Mouse (Mus musculus): Measurements from ENCODE around the gene Bcam. TPM values are rescaled to one million over a fixed set of nuclear protein-coding genes. Genes with fewer than 3 reads are reported as not detected.
A peak's percentile ranks its signal among the peaks of the same experiment; 100 is the strongest.

The Bcam gene
- 20.6 and 22.1 TPM in 2 replicates for polyA plus RNA-seq (2014; fragmentation: Nextera tagmentation; extraction: Ambion mirVana)

DNA sequence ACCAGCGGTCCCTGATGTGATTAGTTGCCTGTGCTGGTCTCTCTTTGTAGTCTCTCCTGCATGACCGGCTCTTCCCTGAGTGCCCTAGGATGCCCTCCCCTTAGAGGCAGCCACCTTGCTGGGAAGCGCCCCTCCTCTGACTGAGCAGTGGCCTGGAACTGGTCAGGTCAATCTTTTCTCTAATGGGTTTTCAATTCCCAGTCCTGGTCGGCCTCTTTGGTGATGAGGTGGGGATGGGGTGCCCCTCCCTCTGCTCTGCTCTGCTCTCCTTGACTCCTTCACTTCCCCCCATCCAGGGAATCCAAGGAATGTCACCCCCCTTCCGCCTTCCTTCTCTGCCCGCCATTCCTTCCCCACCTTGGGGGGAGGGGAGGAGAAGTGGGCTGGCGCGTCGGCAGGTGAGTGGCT is at the start of gene Bcam:
TSS of gene Bcam (minus strand) at position 33 of the 408 bp plus-strand sequence.
- peaks cover 6% of the 10 kb centered on the region for H3K4me1 ChIP-seq (replicated peaks; ENCODE audit: control insufficient read depth, insufficient read depth, low read length)
- 0 out of 2 replicates have a peak within 1 kb of the TSS, but pooled peaks have one; percentile 30 for H3K27ac ChIP-seq (ENCODE audit: low read depth, low read length)
- WGBS = 4% methylated on average over 8 of the region's 9 CpGs
- peak within 1 kb of the TSS; percentile 32 for H3K4me3 ChIP-seq (ENCODE audit: low read depth, low read length)
- no peaks in the 10 kb centered on the region for H3K9me3 ChIP-seq (ENCODE audit: control insufficient read depth, low read length)
- peak within 1 kb of the TSS; percentile 72 for H3K4me2 ChIP-seq (replicated peaks; ENCODE audit: low read depth, low read length)
- peak within 1 kb of the TSS; percentile 57 for H3K9ac ChIP-seq (ENCODE audit: low read depth, low read length)
- DNase-seq (ENCODE audit: low spot score) (peak; percentile 53), ATAC-seq (ENCODE audit: low FRiP score) (peak; percentile 57)
- H3K36me3 ChIP-seq (ENCODE audit: control insufficient read depth, insufficient read depth, low read length) = no peaks in the 10 kb centered on the region
- peaks cover 18% of the 10 kb centered on the region for H3K27me3 ChIP-seq (ENCODE audit: control insufficient read depth, insufficient read depth, low read length)

DNA sequence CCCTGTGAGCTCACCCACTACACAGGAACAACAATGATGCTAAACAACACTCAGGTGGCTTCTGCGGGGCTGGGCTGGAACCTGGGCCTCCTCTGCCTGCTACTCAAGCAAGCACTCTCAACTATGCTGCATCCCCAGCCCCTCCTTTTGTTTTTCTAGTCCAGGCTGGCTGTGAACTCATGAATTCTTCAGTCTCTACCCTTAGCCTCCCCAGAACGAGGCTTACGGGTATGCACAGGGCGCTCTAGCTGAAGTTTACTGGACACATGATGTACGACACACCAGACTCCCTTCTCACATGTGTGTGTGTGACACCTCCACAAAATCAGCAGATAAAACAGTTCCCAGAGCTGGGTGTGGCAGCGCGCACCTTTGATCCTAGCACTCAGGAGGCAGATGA is 48.1 kb upstream of the Bcam start:
- H3K4me1 ChIP-seq (replicated peaks; ENCODE audit: control insufficient read depth, insufficient read depth, low read length) = peaks cover 7% of the 10 kb centered on the region; the same call in 1 of the 2 replicates
- no peak overlapping the region for H3K4me3 ChIP-seq (ENCODE audit: low read depth, low read length)
- WGBS = 82% methylated on average over 7 of the region's 7 CpGs
- ATAC-seq (ENCODE audit: low FRiP score) (no peak), DNase-seq (ENCODE audit: low spot score) (no peak)
- H3K27ac ChIP-seq (ENCODE audit: low read depth, low read length) = no peak overlapping the region
- no peak overlapping the region for H3K4me2 ChIP-seq (replicated peaks; ENCODE audit: low read depth, low read length)
- no peaks in the 10 kb centered on the region for H3K9me3 ChIP-seq (ENCODE audit: control insufficient read depth, low read length)
- peaks cover 34% of the 10 kb centered on the region for H3K27me3 ChIP-seq (ENCODE audit: control insufficient read depth, insufficient read depth, low read length)
- no peak overlapping the region for H3K9ac ChIP-seq (ENCODE audit: low read depth, low read length)
- no peaks in the 10 kb centered on the region for H3K36me3 ChIP-seq (ENCODE audit: control insufficient read depth, insufficient read depth, low read length)

DNA sequence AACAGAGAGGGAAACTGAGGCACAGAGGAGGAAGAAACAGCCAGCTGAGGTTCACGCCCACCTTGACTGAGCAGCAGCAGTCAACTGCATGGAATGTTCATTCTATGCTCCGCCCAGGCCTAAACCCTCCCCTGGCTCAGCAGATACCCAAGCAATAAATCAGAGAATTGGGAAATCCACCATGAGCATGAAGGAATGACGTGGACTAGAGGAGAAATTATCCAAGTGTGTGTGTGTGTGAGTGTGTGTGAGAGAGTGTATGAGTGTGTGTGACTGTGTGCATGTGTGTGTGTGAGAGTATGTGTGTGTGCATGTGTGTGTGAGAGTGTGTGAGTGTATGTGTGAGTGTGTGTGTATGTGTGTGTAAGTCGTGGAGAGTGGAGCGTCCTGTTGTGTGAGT is 47.6 kb upstream of the Bcam start:
- Histone ChIP-seq H3K27me3 (ENCODE audit: control insufficient read depth, insufficient read depth, low read length) (peaks cover 29% of the 10 kb centered on the region), H3K36me3 (ENCODE audit: control insufficient read depth, insufficient read depth, low read length) (no peaks in the 10 kb centered on the region), H3K9ac (ENCODE audit: low read depth, low read length) (no peak overlapping the region), H3K4me3 (ENCODE audit: low read depth, low read length) (no peak overlapping the region), H3K9me3 (ENCODE audit: control insufficient read depth, low read length) (no peaks in the 10 kb centered on the region), H3K4me1 (replicated peaks; ENCODE audit: control insufficient read depth, insufficient read depth, low read length) (peaks cover 7% of the 10 kb centered on the region; the same call in 1 of the 2 replicates), H3K27ac (ENCODE audit: low read depth, low read length) (no peak overlapping the region), H3K4me2 (replicated peaks; ENCODE audit: low read depth, low read length) (no peak overlapping the region)
- DNase-seq (ENCODE audit: low spot score) (no peak), ATAC-seq (ENCODE audit: low FRiP score) (no peak)
- WGBS = 89% methylated on average over 5 of the region's 5 CpGs

DNA sequence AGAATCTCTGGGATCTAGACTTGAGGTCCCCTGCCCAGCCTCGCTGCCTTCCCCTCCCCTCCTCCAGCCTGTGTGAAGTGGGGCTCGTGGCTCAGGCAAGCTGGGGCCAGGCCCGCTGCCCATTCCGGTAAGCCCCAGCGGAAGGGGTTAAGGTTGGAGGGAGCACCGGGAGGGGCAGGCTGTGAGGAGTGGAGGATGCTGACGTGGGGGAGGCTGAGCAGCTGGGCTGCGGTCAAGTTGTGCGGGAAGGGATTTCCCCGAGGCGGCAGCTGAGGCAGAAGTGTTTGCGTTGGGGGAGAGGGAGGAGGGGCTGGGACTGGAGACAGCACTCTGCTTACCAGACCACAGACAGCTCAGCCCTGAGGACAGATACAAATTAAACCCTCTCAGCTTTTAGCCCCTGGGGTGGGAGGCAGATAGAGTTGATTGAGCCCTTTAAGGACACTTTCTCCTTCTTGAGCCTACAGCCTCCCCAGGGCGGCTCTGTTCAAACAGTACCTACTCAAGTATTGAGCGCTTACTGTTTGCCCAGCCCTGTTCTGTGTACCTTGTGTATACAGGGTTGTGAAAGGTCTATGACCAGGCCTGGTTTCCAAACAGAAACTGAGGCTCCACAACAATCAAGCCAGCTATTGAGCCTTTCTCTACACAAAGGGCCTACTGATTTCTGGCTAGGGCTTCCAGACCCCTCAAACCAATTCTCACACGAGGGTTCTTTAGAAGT is 46.7 kb upstream of the Bcam start:
- H3K4me3 ChIP-seq (ENCODE audit: low read depth, low read length) = no peak overlapping the region
- H3K4me1 ChIP-seq (replicated peaks; ENCODE audit: control insufficient read depth, insufficient read depth, low read length) = peaks cover 7% of the 10 kb centered on the region; the same call in 1 of the 2 replicates
- no peak overlapping the region for H3K9ac ChIP-seq (ENCODE audit: low read depth, low read length)
- no peak overlapping the region for H3K27ac ChIP-seq (ENCODE audit: low read depth, low read length)
- WGBS = 5% methylated on average over 15 of the region's 15 CpGs
- ATAC-seq (ENCODE audit: low FRiP score) = peak; percentile 74
- H3K27me3 ChIP-seq (ENCODE audit: control insufficient read depth, insufficient read depth, low read length) = peaks cover 24% of the 10 kb centered on the region
- peak overlapping the region; percentile 52 for H3K4me2 ChIP-seq (replicated peaks; ENCODE audit: low read depth, low read length)
- H3K36me3 ChIP-seq (ENCODE audit: control insufficient read depth, insufficient read depth, low read length) = no peaks in the 10 kb centered on the region
- DNase-seq (ENCODE audit: low spot score) = peak; percentile 66
- no peaks in the 10 kb centered on the region for H3K9me3 ChIP-seq (ENCODE audit: control insufficient read depth, low read length)

DNA sequence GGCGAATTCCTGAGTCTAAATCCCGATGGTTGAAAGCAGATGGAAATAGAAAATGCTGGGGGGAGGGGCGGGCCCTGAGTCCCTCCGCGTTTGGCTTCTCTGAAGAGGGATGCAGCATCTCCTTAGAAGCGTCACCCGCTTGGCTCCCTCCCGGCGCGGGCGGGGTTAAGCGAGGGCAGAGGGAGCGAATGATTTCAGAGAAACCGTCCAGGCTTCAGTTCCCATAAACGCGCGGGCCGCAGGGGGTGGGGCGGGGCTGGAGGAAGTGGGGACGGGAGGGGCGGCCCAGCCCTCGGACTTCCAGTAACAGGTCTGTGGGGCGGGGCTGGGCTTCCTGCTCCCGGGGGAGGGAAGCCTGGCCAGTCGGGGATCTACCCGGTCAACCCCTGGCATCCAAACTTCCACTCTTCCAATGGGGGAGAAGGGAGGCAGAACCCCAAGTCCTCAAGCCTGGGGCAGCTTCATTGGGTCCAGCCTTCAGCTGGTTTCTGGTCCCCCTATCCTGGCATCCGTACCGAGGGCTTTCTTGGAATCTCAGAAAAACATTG is 45.5 kb upstream of the Bcam start:
- Histone ChIP-seq H3K9ac (ENCODE audit: low read depth, low read length) (no peak overlapping the region), H3K36me3 (ENCODE audit: control insufficient read depth, insufficient read depth, low read length) (no peaks in the 10 kb centered on the region), H3K4me2 (replicated peaks; ENCODE audit: low read depth, low read length) (peak overlapping the region; percentile 52), H3K27me3 (ENCODE audit: control insufficient read depth, insufficient read depth, low read length) (peaks cover 19% of the 10 kb centered on the region), H3K9me3 (ENCODE audit: control insufficient read depth, low read length) (no peaks in the 10 kb centered on the region), H3K4me1 (replicated peaks; ENCODE audit: control insufficient read depth, insufficient read depth, low read length) (peaks cover 8% of the 10 kb centered on the region), H3K27ac (ENCODE audit: low read depth, low read length) (no peak overlapping the region), H3K4me3 (ENCODE audit: low read depth, low read length) (peak overlapping the region; percentile 35)
- WGBS = 2% methylated on average over 28 of the region's 28 CpGs
- peak; percentile 72 for DNase-seq (ENCODE audit: low spot score)
- peak; percentile 48 for ATAC-seq (ENCODE audit: low FRiP score)

DNA sequence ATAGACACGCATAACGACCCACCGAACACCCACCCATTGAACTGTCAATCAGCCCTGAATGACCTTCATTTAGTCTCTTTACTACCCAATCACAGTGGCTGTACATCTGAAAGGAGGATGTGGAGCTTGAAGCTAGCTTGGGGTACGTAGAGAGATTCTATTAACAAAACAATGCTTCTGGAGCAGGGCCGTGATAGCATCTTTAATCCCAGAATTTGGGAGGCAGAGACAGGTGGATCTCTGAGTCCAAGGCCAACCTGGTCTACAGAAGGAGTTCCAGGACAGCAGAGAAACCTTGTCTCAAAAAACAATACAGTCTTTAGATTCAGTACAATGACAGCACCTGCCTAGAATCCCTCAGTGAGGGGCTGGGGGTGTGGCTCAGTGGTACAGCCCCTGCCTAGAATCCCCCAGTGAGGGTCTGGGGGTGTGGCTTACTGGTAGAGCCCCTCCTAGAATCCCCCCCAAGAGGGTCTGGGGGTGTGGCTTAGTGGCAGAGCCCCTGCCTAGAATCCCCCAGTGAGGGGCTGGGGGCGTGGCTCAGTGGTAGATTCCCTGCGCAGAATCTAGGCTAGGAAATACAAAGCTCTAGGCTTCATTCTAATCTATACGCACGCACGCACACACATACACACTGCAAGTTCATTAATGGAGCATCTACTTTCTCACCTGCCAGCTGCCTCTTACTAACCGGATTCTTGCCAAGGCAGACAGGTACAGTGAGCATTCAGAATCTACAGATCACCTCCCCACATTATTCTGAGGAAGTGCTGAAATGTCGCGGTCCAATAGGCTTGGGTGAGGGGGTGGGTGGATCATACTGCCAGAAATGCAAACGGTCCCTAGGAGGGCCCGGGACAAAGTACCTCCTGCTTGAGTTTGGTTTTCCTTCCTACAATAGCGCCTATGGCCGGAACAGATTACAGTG is 44.7 kb upstream of the Bcam start:
- no peak for DNase-seq (ENCODE audit: low spot score)
- 28% methylated on average over 17 of the region's 17 CpGs for WGBS
- H3K27me3 ChIP-seq (ENCODE audit: control insufficient read depth, insufficient read depth, low read length) = peaks cover 23% of the 10 kb centered on the region
- ATAC-seq (ENCODE audit: low FRiP score) = peak; percentile 28
- H3K4me1 ChIP-seq (replicated peaks; ENCODE audit: control insufficient read depth, insufficient read depth, low read length) = peaks cover 11% of the 10 kb centered on the region
- no peaks in the 10 kb centered on the region for H3K36me3 ChIP-seq (ENCODE audit: control insufficient read depth, insufficient read depth, low read length)
- H3K4me2 ChIP-seq (replicated peaks; ENCODE audit: low read depth, low read length) = peak overlapping the region; percentile 52
- no peaks in the 10 kb centered on the region for H3K9me3 ChIP-seq (ENCODE audit: control insufficient read depth, low read length)
- H3K4me3 ChIP-seq (ENCODE audit: low read depth, low read length) = peak overlapping the region; percentile 35
- H3K27ac ChIP-seq (ENCODE audit: low read depth, low read length) = no peak overlapping the region
- H3K9ac ChIP-seq (ENCODE audit: low read depth, low read length) = no peak overlapping the region

DNA sequence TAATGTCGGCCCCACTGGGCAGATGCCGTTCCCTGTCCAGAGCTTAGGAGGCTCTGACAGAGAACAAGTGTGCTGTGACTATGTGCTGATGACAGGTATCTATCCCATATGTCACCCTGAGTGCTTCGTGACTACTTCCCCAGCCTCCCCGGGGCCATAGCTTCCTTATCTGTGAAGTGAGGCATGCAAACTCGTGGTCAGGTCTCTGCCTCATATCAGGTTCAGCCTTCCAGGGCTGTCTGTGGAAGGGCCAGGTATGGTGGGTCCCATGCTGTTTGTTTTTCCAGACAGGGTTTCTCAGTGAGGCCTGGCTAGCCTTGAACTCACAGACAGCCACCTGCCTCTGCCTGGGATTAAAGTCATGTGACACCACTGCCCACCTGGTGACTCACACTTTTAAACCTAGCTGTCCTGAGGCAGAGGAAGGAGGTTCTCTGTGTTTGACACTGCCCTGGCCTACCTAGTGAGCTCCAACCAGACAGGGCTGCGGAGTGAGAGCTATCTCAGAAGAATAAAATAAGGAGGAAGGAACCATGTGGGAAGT is 42.8 kb upstream of the Bcam start:
- H3K4me2 ChIP-seq (replicated peaks; ENCODE audit: low read depth, low read length) = no peak overlapping the region
- 80% methylated on average over 6 of the region's 6 CpGs for WGBS
- peaks cover 42% of the 10 kb centered on the region for H3K27me3 ChIP-seq (ENCODE audit: control insufficient read depth, insufficient read depth, low read length)
- H3K9ac ChIP-seq (ENCODE audit: low read depth, low read length) = no peak overlapping the region
- H3K4me1 ChIP-seq (replicated peaks; ENCODE audit: control insufficient read depth, insufficient read depth, low read length) = peaks cover 14% of the 10 kb centered on the region
- no peak overlapping the region for H3K27ac ChIP-seq (ENCODE audit: low read depth, low read length)
- no peaks in the 10 kb centered on the region for H3K9me3 ChIP-seq (ENCODE audit: control insufficient read depth, low read length)
- H3K4me3 ChIP-seq (ENCODE audit: low read depth, low read length) = no peak overlapping the region
- H3K36me3 ChIP-seq (ENCODE audit: control insufficient read depth, insufficient read depth, low read length) = no peaks in the 10 kb centered on the region
- DNase-seq (ENCODE audit: low spot score) (no peak), ATAC-seq (ENCODE audit: low FRiP score) (no peak)

DNA sequence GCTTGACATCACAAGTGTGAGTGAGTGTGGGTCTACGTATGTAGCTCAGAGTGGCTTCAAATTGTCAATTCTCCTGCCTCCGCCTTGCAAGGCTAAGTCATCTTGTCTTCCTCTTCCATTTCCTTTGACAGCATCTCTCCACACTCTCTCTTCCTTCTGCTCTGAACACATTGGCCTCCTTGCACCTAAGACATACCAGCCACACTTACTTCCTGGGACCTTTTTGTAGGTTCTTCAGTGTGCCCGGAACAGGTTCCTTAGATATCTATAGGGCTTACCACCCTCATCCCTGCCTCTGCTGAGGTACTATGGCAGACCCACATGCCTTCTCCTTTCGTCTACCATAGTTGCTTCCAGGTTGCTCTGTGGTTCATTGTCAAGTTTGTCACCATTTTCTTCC is 42.3 kb upstream of the Bcam start:
- no peak overlapping the region for H3K9ac ChIP-seq (ENCODE audit: low read depth, low read length)
- H3K4me1 ChIP-seq (replicated peaks; ENCODE audit: control insufficient read depth, insufficient read depth, low read length) = peaks cover 14% of the 10 kb centered on the region
- H3K36me3 ChIP-seq (ENCODE audit: control insufficient read depth, insufficient read depth, low read length) = no peaks in the 10 kb centered on the region
- H3K27me3 ChIP-seq (ENCODE audit: control insufficient read depth, insufficient read depth, low read length) = peaks cover 44% of the 10 kb centered on the region
- H3K9me3 ChIP-seq (ENCODE audit: control insufficient read depth, low read length) = no peaks in the 10 kb centered on the region
- H3K27ac ChIP-seq (ENCODE audit: low read depth, low read length) = no peak overlapping the region
- DNase-seq (ENCODE audit: low spot score) (no peak), ATAC-seq (ENCODE audit: low FRiP score) (no peak)
- 88% methylated on average over 4 of the region's 4 CpGs for WGBS
- H3K4me2 ChIP-seq (replicated peaks; ENCODE audit: low read depth, low read length) = no peak overlapping the region
- no peak overlapping the region for H3K4me3 ChIP-seq (ENCODE audit: low read depth, low read length)
